8 mouse cellular contexts compared by ENCODE assay signal in the genomic region with DNA sequence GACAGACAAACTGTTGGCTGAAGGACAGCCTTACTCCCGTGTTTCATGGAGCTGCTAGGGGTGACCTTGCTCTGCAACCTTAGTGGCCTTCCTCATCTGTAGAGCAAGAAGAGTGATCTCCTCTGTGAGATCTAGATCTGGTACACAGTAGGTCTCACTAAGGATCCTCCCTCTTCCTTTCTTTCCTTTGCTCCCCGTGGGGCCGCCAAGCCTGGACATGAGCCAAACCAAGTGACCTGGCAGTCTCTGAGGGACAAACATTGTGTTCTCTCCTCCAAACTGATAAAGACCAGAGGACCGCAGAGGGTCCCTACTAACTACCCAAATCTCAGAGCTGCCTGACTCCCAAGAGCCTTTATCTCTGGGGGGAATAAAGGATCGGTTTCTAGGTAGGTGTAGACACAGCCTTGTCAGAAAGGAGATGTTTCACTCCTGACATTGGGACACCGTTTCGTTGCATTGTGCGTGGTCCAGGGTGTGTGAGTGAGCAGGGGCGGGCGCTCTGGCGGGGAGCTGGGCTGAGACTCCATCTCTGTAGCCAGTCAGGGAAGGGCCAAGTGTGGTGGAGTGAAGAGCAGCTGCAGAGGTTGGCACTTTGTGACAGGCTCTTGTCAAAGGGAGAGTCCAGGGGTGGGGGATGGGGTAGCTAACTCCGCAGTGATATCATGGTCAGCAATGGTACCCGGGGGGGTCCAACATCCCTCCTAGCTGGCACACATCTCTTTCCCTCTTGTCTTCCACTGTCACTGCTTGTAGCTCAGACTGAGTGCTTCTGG. TPM values are rescaled to one million over a fixed set of nuclear protein-coding genes. Genes with fewer than 3 reads are reported as not detected.
DNase-seq lines count a peak whose midpoint lies in the region; ATAC-seq and TF ChIP-seq lines count a peak whose summit lies in the region.

No protein-coding gene starts in this region.

- TF ChIP-seq CTCF in MEL (IDR thresholded peaks at IDR 0.05 in 2 of 3, conservative IDR thresholded peaks at IDR 0.05 in 1 of 3; ENCODE audit: control insufficient read depth in 1 of 3, insufficient read depth in 1 of 3, low read depth in 2 of 3, low read length in 3 of 3, poor library complexity in 1 of 3, severe bottlenecking in 1 of 3): no peak

- H3K4me3 ChIP-seq in MEL (ENCODE audit: control insufficient read depth in 1 of 2, insufficient read depth in 1 of 2, low read depth in 2 of 2, low read length in 2 of 2): no peak overlapping the region
- no peak overlapping the region for H3K4me3 ChIP-seq in heart, embryonic 12.5 days
- no peak overlapping the region for H3K4me3 ChIP-seq in limb, embryonic 11.5 days (ENCODE audit: low read depth, low read length)

- H3K9me3 ChIP-seq in MEL (replicated peaks; ENCODE audit: insufficient read depth, low read length): no peaks in the 10 kb centered on the region
- H3K9me3 ChIP-seq in heart, embryonic 12.5 days (replicated peaks): no peaks in the 10 kb centered on the region
- H3K9me3 ChIP-seq in limb, embryonic 11.5 days (ENCODE audit: control insufficient read depth, low read length): no peaks in the 10 kb centered on the region

- H3K9ac ChIP-seq in MEL (ENCODE audit: control insufficient read depth, low read depth, low read length, poor library complexity, severe bottlenecking): no peak overlapping the region
- H3K9ac ChIP-seq in heart, embryonic 12.5 days: peak overlapping the region; percentile 43; the same call in 1 of the 2 replicates
- no peak overlapping the region for H3K9ac ChIP-seq in limb, embryonic 11.5 days (ENCODE audit: low read length)

- TF ChIP-seq RAD21 in MEL (IDR thresholded peaks at IDR 0.05; ENCODE audit: low read depth, low read length): no peak

- peaks cover 0 to 2% of the 10 kb centered on the region in 2 experiments; a peak in 2 of 4 replicates for H3K36me3 ChIP-seq in MEL (ENCODE audit: control insufficient read depth in 1 of 2, insufficient read depth in 2 of 2, low read length in 2 of 2)
- no peaks in the 10 kb centered on the region for H3K36me3 ChIP-seq in heart, embryonic 12.5 days
- H3K36me3 ChIP-seq in limb, embryonic 11.5 days (ENCODE audit: control insufficient read depth, insufficient read depth, low read length): no peaks in the 10 kb centered on the region

- peak overlapping the region; percentile 20; the same call in 1 of the 2 replicates for H3K4me2 ChIP-seq in heart, embryonic 12.5 days
- no peak overlapping the region for H3K4me2 ChIP-seq in limb, embryonic 11.5 days (ENCODE audit: low read depth, severe bottlenecking)

- ATAC-seq in heart, embryonic 12.5 days (ENCODE audit: insufficient number of reproducible peaks, low FRiP score): peak; percentile 19; the same call in 1 of the 2 replicates
- ATAC-seq in limb, embryonic 11.5 days (ENCODE audit: insufficient number of reproducible peaks, low FRiP score, low TSS enrichment, low read depth): no peak

- H3K27ac ChIP-seq in MEL (ENCODE audit: control insufficient read depth, low read depth, low read length): no peak overlapping the region
- H3K27ac ChIP-seq in heart, embryonic 12.5 days (ENCODE audit: poor library complexity, severe bottlenecking): peak overlapping the region; percentile 92
- H3K27ac ChIP-seq in limb, embryonic 11.5 days (replicated peaks; ENCODE audit: low read depth, low read length): peak overlapping the region; percentile 14; the same call in 1 of the 2 replicates

- peaks cover 0 to 11% of the 10 kb centered on the region in 2 experiments; a peak in 2 of 4 replicates for H3K4me1 ChIP-seq in MEL (ENCODE audit: control insufficient read depth in 1 of 2, insufficient read depth in 2 of 2, low read length in 2 of 2)
- H3K4me1 ChIP-seq in heart, embryonic 12.5 days (replicated peaks): peaks cover 49% of the 10 kb centered on the region
- H3K4me1 ChIP-seq in limb, embryonic 11.5 days (ENCODE audit: control insufficient read depth, insufficient read depth, low read length): peaks cover 42% of the 10 kb centered on the region

- no peaks in the 10 kb centered on the region for H3K79me2 ChIP-seq in MEL (ENCODE audit: control insufficient read depth, insufficient read depth, low read length, poor library complexity)

- no peak for TF ChIP-seq POLR2A in MEL (IDR thresholded peaks at IDR 0.05; ENCODE audit: control insufficient read depth in 1 of 2, insufficient read depth in 1 of 2, low read depth in 1 of 2, low read length in 2 of 2, poor library complexity in 1 of 2)

- 25% methylated on average over 13 of the region's 13 CpGs for whole genome bisulfite sequencing in heart, embryonic 12.5 days
- WGBS in limb, embryonic 11.5 days: 70% methylated on average over 13 of the region's 13 CpGs

- TF ChIP-seq EP300 in MEL (IDR thresholded peaks at IDR 0.05; ENCODE audit: low read depth in 1 of 2, low read length in 2 of 2): 0 out of 4 replicates have a peak, but pooled peaks of 1 of the 2 experiments have one; percentile 10

- H3K27me3 ChIP-seq in MEL (ENCODE audit: control insufficient read depth in 1 of 2, insufficient read depth in 2 of 2, low read length in 2 of 2): no peaks in the 10 kb centered on the region
- no peaks in the 10 kb centered on the region for H3K27me3 ChIP-seq in heart, embryonic 12.5 days (replicated peaks)
- H3K27me3 ChIP-seq in limb, embryonic 11.5 days (ENCODE audit: control insufficient read depth, insufficient read depth, low read length): no peaks in the 10 kb centered on the region

- peak; percentile 27 for DNase-seq in gastrocnemius, adult 18-20 months (ENCODE audit: low spot score)
- DNase-seq in gastrocnemius, postnatal 4 days (ENCODE audit: low spot score in 2 of 2): no peak
- no peak for DNase-seq in MEL (ENCODE audit: low read depth, low spot score)
- DNase-seq in limb, embryonic 11.5 days (ENCODE audit: low spot score): no peak
- DNase-seq in c-Kit-positive CD71-positive TER-119-positive erythroid progenitor cells, embryonic 14.5 days (ENCODE audit: low spot score): no peak
- no peak for DNase-seq in cerebellum, adult 11 months
- no peak for DNase-seq in left cerebral cortex, postnatal 4 days

- intact Hi-C loops in left cerebral cortex, postnatal 4 days (cut with DNase I): no loop called here

TF ChIP-seq in MEL, 35 proteins besides CTCF, POLR2A, EP300 and RAD21:
- TF ChIP-seq ZKSCAN1 (IDR thresholded peaks at IDR 0.05; ENCODE audit: low read depth, low read length) (peak; percentile 70; the same call in 1 of the 2 replicates), MAX (IDR thresholded peaks at IDR 0.05; ENCODE audit: low read length) (no peak)

RNA-seq across cellular contexts. Expression of a gene that starts 12.8 kb away (rescaled TPM):
- total RNA-seq in gastrocnemius, adult 18-20 months (2021): under 1 TPM; 0.09 to 0.14 TPM
- total RNA-seq in gastrocnemius, postnatal 4 days (2021): under 1 TPM; 0.47 to 0.78 TPM
- not detected in 2 replicates for total RNA-seq in MEL (2012; rRNA removed)
- not detected for polyA plus RNA-seq in MEL (2012; ENCODE audit: insufficient read depth in 1 of 2, insufficient read length in 2 of 2, low read depth in 1 of 2, low replicate concordance in 2 of 2, missing spikeins in 1 of 2)
- 0.19 and 0.23 TPM in 2 replicates for polyA plus RNA-seq in heart, embryonic 12.5 days (2016; fragmentation: Nextera tagmentation; extraction: Ambion mirVana)
- polyA plus RNA-seq in limb, embryonic 11.5 days (2014; fragmentation: Nextera tagmentation; extraction: Ambion mirVana): 0.17 and 0.35 TPM in 2 replicates
- under 1 TPM; 0.42 to 0.44 TPM for total RNA-seq in left cerebral cortex, postnatal 4 days (2021)

RNA-seq across cellular contexts. Expression of a gene that starts 38.7 kb away (rescaled TPM):
- total RNA-seq in gastrocnemius, adult 18-20 months (2021): 10 to 100 TPM; 23.5 to 23.9 TPM
- total RNA-seq in gastrocnemius, postnatal 4 days (2021): 10 to 100 TPM; 31.5 to 38.4 TPM
- 7.5 and 8.4 TPM in 2 replicates for total RNA-seq in MEL (2012; rRNA removed)
- 10 to 100 TPM in 1 of 2 experiments, not detected in 1; 15.4 TPM for polyA plus RNA-seq in MEL (2012; ENCODE audit: insufficient read depth in 1 of 2, insufficient read length in 2 of 2, low read depth in 1 of 2, low replicate concordance in 2 of 2, missing spikeins in 1 of 2)
- polyA plus RNA-seq in heart, embryonic 12.5 days (2016; fragmentation: Nextera tagmentation; extraction: Ambion mirVana): 25.9 and 29.0 TPM in 2 replicates
- 30.1 and 32.9 TPM in 2 replicates for polyA plus RNA-seq in limb, embryonic 11.5 days (2014; fragmentation: Nextera tagmentation; extraction: Ambion mirVana)
- 10 to 100 TPM; 24.3 to 25.4 TPM for total RNA-seq in left cerebral cortex, postnatal 4 days (2021)

RNA-seq across cellular contexts. Expression of a gene that starts 50.0 kb away (rescaled TPM):
- 10 to 100 TPM; 40.6 to 41.6 TPM for total RNA-seq in gastrocnemius, adult 18-20 months (2021)
- 100 to 1,000 TPM; 107 to 112 TPM for total RNA-seq in gastrocnemius, postnatal 4 days (2021)
- 2.5 and 2.9 TPM in 2 replicates for total RNA-seq in MEL (2012; rRNA removed)
- polyA plus RNA-seq in MEL (2012; ENCODE audit: insufficient read depth in 1 of 2, insufficient read length in 2 of 2, low read depth in 1 of 2, low replicate concordance in 2 of 2, missing spikeins in 1 of 2): 1 to 10 TPM in 1 of 2 experiments, not detected in 1; 8.8 TPM
- 11.6 and 11.7 TPM in 2 replicates for polyA plus RNA-seq in heart, embryonic 12.5 days (2016; fragmentation: Nextera tagmentation; extraction: Ambion mirVana)
- polyA plus RNA-seq in limb, embryonic 11.5 days (2014; fragmentation: Nextera tagmentation; extraction: Ambion mirVana): 10.2 and 10.5 TPM in 2 replicates
- 100 to 1,000 TPM in 1 of 2 experiments, 10 to 100 TPM in 1; 94.1 to 102 TPM for total RNA-seq in left cerebral cortex, postnatal 4 days (2021)

Comparison
In these comparisons a context has a peak if more than half of its experiments do, and no peak if none do; other contexts are left out.
1. RNA of a gene that starts 50.0 kb away (total RNA-seq): 107 to 112 TPM in gastrocnemius, postnatal 4 days, 94.1 to 102 TPM in left cerebral cortex, postnatal 4 days and 40.6 to 41.6 TPM in gastrocnemius, adult 18-20 months; 2.5 to 2.9 TPM in MEL; every median in the first group is over 10 times any median in the second.